Mouse (Mus musculus) gastrocnemius, adult 2 months (tissue): ENCODE measurements around the gene Tlx1. TPM values are rescaled to one million over a fixed set of nuclear protein-coding genes. Genes with fewer than 3 reads are reported as not detected.

ENCODE experiments used
- DNase-seq: peaks from one replicate; pipeline ENCODE4 v3.0.0; 2022
- H3K27ac ChIP-seq: fragments of 200-600 bp; 2 replicates; pipeline ENCODE4 v1.8.1; 2022; ENCODE audit warnings: mild to moderate bottlenecking
- H3K4me3 ChIP-seq: fragments of 200-600 bp; 2 replicates; pipeline ENCODE4 v1.8.1; 2022; ENCODE audit warnings: mild to moderate bottlenecking, moderate library complexity
- CTCF ChIP-seq: fragments of 200-600 bp; IDR thresholded peaks from 2 replicates; pipeline ENCODE4 v1.8.1; 2022; ENCODE audit warnings: antibody characterized with exemption, mild to moderate bottlenecking, moderate library complexity
- intact Hi-C: fragments of 180-260 bp; cut with DNase I; formaldehyde crosslinking; loops from one replicate; pipeline ENCODE4 v1.15.1; 2025
- long read RNA-seq, 2 experiments: library from polyadenylated mRNA; stranded (forward); transcript quantifications; one replicate each; pipeline ENCODE4 v2.0.0; 2021
- total RNA-seq, 2 experiments: library from RNA; stranded (reverse); gene quantifications; 2 replicates each; pipeline ENCODE4 v1.2.3; 2021

Gene Tlx1
- not detected for total RNA-seq
- long read RNA-seq, experiment 1, result 0 reads
- long read RNA-seq, experiment 2, result 0 reads

- no peak within 1 kb of the TSS for H3K27ac ChIP-seq
- DNase-seq, result no peak
- peak within 1 kb of the TSS; percentile 59 for H3K4me3 ChIP-seq
- intact Hi-C loops, result no loop called here
- no peak for TF ChIP-seq CTCF
Measured at GRCm38 (mm10) chr19:45150490-45151181, at the start of gene Tlx1. Gene Tlx1, plus strand, starts transcription at chr19:45150680.

GRCm38 (mm10) chr19:45105591-45105990, 44.9 kb upstream of the Tlx1 start:
- intact Hi-C loops, result no loop called here
- DNase-seq, result no peak
- no peak for TF ChIP-seq CTCF
- Histone ChIP-seq H3K27ac (no peak overlapping the region), H3K4me3 (no peak overlapping the region)

DNA sequence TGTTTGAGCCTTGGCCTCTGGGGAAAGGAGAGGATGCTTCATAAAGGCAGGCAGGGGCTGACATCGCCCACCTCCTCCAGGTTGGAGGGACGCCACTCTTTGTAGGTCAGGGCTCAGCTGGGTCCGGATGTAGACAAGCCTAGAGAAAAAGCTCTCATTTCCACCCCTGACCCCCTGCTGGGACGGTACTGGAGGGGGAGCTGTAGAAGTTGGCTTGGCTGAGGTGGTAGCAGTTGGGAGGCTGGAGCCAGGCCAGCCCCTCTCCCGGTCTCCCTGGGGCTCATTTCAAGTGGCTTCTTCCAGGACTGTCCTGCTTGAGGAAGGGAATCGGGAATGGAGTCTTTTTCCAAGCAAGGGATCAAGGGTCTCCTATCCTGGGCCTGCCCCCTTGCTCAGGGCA, 43.8 kb upstream of the Tlx1 start:
- no peak overlapping the region for H3K27ac ChIP-seq
- H3K4me3 ChIP-seq, result no peak overlapping the region
- TF ChIP-seq CTCF, result no peak
- intact Hi-C loops, result no loop called here
- DNase-seq, result no peak

DNA sequence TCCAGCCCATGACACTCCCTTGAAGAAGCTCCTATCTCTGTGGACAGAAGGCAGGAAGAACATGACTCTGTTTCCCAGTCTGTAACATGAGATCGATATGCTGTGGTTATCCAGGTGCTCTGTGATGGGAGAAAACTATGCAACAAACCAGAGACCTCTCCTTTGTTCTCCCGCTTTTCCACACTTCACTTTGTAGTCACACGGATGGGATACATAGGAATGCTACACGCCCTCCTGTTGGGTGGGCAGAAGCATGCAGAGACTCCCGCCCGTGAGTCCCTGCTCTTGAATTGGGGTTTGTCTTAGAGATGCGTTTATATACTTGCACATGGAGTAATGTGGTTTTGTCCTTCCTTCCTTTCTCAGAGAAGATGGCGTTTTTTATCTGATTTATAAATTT, 39.8 kb upstream of the Tlx1 start:
- no peak overlapping the region for H3K27ac ChIP-seq
- no peak for TF ChIP-seq CTCF
- H3K4me3 ChIP-seq, result no peak overlapping the region
- intact Hi-C loops, result no loop called here
- no peak for DNase-seq

GRCm38 (mm10) chr19:45112444-45112843, 38.0 kb upstream of the Tlx1 start:
- H3K4me3 ChIP-seq, result no peak overlapping the region
- peak; percentile 19; the same call in 1 of the 2 replicates for TF ChIP-seq CTCF
- intact Hi-C loops, result no loop called here
- DNase-seq, result no peak
- no peak overlapping the region for H3K27ac ChIP-seq

- Histone ChIP-seq H3K27ac (no peak overlapping the region), H3K4me3 (no peak overlapping the region)
- TF ChIP-seq CTCF, result no peak
- intact Hi-C loops, result no loop called here
- DNase-seq, result no peak
Measured at GRCm38 (mm10) chr19:45113791-45114460, 36.6 kb upstream of the Tlx1 start.

DNA sequence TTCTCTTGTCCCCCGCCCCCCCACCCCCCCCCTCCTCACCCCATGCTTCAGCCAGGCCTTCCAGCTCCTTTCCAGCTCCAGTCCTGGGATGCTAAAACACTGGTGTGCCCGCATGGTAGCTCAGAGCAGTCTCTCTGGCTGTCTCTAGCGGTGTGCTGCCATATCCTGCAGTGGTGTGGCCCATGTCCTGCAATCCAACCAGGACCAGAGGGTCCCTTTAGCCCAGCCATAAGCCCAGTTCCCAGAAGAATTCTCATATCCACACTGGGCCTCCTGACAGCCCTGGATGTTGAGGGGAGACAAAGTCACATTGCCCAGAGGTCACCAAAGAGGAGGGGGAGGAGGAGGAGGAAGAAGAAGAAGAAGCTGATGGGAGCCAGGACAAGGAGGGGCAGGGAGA, 35.7 kb upstream of the Tlx1 start:
- intact Hi-C loops, result no loop called here
- Histone ChIP-seq H3K4me3 (no peak overlapping the region), H3K27ac (no peak overlapping the region)
- no peak for TF ChIP-seq CTCF
- DNase-seq, result no peak

DNA sequence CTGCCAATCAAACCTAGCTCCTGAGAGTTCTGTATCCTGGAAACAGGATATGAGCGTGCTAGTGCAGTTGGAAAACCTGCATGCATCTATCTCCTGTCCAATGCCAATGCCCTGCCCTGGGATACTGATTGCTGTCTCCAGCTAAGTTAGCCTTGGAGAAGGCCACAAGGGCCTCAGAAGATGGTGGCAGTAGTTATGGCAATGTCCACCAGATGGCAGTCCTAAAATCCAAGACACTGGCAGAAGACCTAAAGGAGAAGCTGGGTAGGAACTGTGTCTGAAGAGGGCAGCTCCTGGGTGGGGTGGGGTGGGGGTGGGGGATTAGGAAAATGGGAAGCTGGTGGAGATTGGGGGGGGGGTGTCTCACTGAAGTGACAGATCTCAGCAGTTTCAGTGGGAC, 33.7 kb upstream of the Tlx1 start:
- no peak overlapping the region for H3K4me3 ChIP-seq
- intact Hi-C loops, result loop anchor here (1.0 kb wide), 1 partner anchor 45 kb away; no protein-coding TSS in a partner anchor
- TF ChIP-seq CTCF, result peak; percentile 66
- DNase-seq, result peak; percentile 52
- no peak overlapping the region for H3K27ac ChIP-seq

DNA sequence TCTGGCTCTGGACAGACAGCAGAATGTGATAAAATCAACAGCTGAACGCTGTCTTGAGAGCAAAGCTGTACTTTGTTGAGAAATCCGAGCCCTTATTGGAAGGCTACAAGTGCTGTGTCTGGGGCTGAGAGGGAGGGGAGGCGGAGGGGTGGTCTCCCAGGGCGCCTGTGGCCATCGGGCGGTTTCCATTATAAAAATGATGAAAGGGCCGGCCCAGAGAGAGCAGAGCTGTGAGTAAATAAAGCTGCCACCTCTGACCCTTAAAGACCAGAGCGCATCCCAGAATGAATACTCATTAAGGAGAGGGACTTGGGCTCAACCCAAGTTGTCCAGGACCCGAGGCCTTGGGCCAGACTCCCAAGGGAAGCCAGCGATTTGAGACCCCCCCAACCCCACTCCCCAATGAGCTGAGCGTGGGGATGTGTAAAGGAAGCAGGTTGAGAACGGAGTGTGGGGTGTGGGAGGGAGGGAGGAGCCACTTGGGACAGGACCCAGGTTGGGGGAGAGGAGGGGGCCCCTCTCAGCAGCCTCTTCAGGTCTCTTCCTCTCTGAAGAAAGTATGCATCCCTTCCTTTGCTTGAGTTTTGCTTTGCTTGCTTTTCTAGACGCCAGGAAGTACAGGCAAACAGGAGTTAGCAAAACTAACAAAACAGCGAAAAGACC, 18.4 kb upstream of the Tlx1 start:
- no peak for TF ChIP-seq CTCF
- no peak for DNase-seq
- intact Hi-C loops, result no loop called here
- H3K27ac ChIP-seq, result no peak overlapping the region
- peak overlapping the region; percentile 36 for H3K4me3 ChIP-seq

DNA sequence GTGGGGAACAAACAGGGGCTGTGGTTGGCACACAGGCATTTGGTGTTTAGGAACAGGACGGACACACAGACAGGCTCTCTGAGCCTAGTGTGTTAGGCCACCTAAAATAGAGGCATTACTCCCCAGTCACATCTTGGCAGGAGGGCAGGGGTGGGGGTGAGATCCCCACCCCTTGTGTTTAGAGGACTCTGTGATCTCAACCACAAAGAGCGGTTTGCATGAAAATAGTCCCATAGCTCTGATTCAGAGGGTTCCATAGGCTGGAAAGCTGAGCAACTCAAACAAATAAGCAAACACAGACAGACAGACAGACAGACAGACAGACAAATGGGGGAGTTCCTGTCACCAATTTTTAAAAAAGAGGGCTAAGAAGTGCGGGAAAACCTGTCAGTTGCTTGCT, 7.9 kb upstream of the Tlx1 start:
- intact Hi-C loops, result no loop called here
- H3K4me3 ChIP-seq, result no peak overlapping the region
- DNase-seq, result no peak
- no peak for TF ChIP-seq CTCF
- no peak overlapping the region for H3K27ac ChIP-seq

DNA sequence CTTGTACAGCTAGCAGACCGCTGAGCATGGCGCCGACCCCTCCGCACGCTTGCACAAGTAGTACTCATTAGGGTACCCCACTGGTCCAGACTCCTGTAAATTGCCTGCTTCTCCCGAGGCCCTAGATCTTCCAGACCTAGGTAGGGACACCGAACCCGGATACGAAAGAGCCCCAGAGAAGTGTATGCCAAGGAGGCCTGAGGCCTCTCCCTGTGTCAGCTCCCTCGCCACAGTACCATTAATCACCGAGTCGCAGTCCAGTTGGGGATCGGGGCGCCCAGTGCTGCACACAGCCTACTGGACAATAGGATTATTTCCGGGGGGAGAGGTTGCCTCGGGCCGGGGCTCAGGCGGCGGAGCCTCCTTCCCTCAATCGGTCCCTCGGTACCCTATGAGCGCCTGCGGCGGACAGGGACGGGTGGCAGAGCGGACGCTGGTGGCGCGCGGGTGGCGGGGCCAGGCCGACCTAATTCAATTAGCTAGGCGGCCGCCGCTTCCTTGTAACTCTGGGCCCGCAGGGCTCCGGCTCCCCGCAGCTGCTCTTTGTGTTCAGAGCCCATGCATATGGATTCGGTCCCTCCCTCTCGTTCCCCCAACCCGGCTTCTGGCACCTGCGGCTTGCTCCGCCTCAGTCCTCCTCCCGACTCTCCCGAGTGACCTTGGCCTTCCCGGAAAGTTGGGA, 7.1 kb upstream of the Tlx1 start:
- H3K4me3 ChIP-seq, result peak overlapping the region; percentile 30; the same call in 1 of the 2 replicates
- intact Hi-C loops, result no loop called here
- TF ChIP-seq CTCF, result no peak
- no peak for DNase-seq
- no peak overlapping the region for H3K27ac ChIP-seq

GRCm38 (mm10) chr19:45147071-45147470, 3.4 kb upstream of the Tlx1 start:
- TF ChIP-seq CTCF, result no peak
- no peak overlapping the region for H3K4me3 ChIP-seq

More at GRCm38 (mm10) chr19:45147071-45147470, 3.4 kb upstream of the Tlx1 start:
- intact Hi-C loops, result no loop called here
- DNase-seq, result no peak
- H3K27ac ChIP-seq, result no peak overlapping the region
